Mouse (Mus musculus): ENCODE measurements at regions not wholly inside any gene's neighbourhood (a gene's known extent, or its start where the extent isn't known, plus 50 kb on each side); places are given as distances from the start of the nearest gene placed in this dataset.
"Not testable (repeated sequence)": the region's sequence is repeated elsewhere in the genome, so short reads cannot be mapped to it uniquely, and the experiment has no call there.

GRCm38 (mm10) chrX:159072647-159073046 lies 137.5 kb upstream of the Rps6ka3 start:
- no peak for DNase-seq

DNA sequence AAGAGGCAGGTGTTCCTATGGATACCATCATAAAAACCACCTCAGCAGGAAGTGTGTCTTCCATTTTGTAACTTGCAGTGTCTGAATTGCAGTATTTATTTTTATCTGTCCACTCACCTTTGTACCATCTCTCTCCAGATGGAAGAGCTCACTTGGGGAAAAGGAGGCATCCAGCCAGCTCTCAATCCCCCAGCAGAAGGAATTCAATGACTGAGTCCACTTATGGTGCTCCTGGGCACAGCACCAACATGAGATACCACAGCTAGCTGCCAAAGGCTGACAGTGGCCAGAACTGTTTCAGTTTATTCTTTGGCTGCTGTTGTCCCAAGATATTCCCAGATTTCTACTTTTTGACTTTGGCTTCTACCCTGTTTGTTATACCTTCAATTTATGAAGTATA lies 136.6 kb upstream of the Rps6ka3 start:
- DNase-seq = peak; percentile 68 to 74

GRCm38 (mm10) chrX:159080508-159080907 lies 129.6 kb upstream of the Rps6ka3 start:
- DNase-seq = no peak

DNA sequence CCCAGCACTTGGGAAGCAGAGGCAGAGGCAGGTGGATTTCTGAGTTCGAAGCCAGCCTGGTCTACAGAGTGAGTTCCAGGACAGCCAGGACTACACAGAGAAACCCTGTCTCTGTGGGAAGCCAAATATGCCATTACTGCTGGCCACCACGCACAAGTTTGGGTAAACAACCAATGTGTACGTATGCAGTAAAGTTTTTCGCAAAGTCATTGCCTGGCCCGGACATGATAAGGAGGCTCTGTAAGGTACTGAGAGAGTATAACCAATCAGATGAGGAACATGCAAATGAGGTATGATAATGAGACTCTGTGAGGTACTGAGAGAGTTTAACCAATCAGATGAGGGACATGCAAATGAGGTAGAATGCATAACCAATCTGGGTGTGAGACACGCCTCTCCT lies 99.5 kb upstream of the Rps6ka3 start:
- DNase-seq = not testable (repeated sequence)

- DNase-seq = no peak
Measured at GRCm38 (mm10) chrX:159116210-159116609, 93.9 kb upstream of the Rps6ka3 start.

DNA sequence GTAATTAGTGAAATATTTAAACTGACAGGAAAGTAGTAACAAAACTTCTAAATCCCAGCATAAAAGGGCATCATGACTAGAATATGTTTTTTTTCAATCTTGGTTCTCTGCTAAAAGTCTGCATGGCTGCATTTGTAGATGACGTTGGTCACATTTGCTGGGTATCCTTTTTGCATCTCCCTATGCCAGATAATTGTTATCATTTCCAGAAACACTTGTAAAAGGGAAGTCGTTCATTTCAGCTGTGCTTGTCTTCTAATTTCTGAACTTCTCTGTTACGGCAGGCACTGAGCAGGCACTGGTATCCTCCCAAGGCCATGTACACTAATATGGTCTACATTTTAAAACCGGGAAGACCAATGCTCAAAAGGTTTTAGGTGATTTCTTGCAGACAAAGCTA lies 69.6 kb upstream of the Rps6ka3 start:
- no peak for DNase-seq

DNA sequence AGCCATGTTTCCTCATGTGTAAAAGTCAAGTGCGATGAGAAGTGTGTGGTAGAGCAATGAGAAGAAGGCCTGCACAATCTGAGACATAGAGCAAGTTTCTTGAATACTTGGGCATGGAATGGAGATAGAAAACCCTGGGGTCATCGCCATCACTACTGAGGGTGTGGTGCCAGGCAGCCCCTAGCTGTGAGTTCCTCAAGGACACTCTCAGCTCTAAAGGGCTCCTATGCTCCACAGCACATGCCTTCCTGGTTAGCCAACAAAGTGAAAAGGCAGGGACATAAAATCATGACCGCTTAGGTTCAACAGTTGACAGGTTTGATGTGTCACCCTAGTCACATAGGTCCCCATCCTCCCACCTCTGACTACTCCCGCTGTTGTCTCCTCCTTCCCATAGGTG lies 66.8 kb upstream of the Rps6ka3 start:
- no peak for DNase-seq

- DNase-seq = no peak
Measured at GRCm38 (mm10) chrX:159144674-159145073, 65.4 kb upstream of the Rps6ka3 start.

DNA sequence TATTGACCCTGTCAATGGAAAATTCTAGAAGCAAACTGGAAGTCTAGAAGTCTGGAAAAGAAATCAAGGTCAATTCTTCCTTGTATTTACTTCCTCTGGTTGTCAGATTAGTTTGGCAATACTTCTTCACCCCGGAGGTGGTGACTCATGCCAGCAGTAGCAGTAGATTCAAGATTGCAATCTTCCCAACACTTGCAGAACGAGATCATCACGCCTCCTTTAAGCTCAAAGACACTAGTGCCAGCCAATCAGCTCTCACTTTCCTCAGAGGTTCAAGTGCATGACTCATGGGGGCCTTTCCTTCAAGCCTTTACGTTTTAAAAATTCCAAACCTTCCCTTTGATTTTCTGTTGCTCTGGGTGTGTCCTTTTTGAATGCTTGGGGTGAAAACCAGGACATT lies 64.9 kb upstream of the Rps6ka3 start:
- no peak for DNase-seq

DNA sequence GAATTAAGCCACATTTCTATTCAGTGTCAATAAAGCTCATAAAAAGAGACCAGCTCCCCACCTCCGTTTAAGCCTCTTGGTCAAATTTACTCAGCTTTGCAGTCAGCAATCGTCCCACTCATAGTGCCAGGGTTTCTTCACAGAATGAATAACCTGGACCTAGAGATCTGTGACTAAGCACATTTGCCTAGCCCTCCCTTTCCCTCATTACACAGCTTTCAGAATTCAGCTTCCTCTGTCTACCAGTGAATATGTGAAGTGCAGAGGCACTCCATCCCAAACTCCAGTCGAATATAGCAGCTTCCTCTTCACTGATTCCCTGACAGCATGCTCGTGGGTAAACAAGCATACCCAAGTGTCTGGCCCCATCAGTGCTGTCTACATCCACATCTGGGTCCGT lies 54.3 kb upstream of the Rps6ka3 start:
- DNase-seq = no peak

GRCm38 (mm10) chrX:159156976-159157375 lies 53.1 kb upstream of the Rps6ka3 start:
- no peak for DNase-seq

- no peak for DNase-seq
Measured at GRCm38 (mm10) chrX:159159727-159160126, 50.4 kb upstream of the Rps6ka3 start.

All from cerebellum, adult 18-20 months (tissue).